Mouse (Mus musculus) heart, embryonic 12.5 days (tissue): ENCODE data around the gene Vmn1r237. TPM values are rescaled to one million over a fixed set of nuclear protein-coding genes. Genes with fewer than 3 reads are reported as not detected.

Experiments
- ATAC-seq: fragments of 200-750 bp; cut with Nextera tagmentation; 2 replicates; pipeline ENCODE4 v1.8.0; 2017; ENCODE audit warnings: moderate TSS enrichment, moderate library complexity; ENCODE audit not compliant: insufficient number of reproducible peaks, low FRiP score
- H3K27ac ChIP-seq: fragments of 300-500 bp; sonication (generic); 2 replicates; pipeline ENCODE4 v1.5.1; 2016; ENCODE audit warnings: mild to moderate bottlenecking, moderate library complexity; ENCODE audit not compliant: poor library complexity, severe bottlenecking
- H3K27me3 ChIP-seq: fragments of 300-500 bp; sonication (generic); replicated peaks from 2 replicates; pipeline ENCODE4 v1.6.1; 2016; ENCODE audit warnings: mild to moderate bottlenecking, moderate library complexity
- H3K36me3 ChIP-seq: fragments of 300-500 bp; sonication (generic); 2 replicates; pipeline ENCODE4 v1.6.1; 2016; ENCODE audit warnings: mild to moderate bottlenecking, moderate library complexity
- H3K4me1 ChIP-seq: fragments of 300-500 bp; sonication (generic); replicated peaks from 2 replicates; pipeline ENCODE4 v1.6.1; 2016; ENCODE audit warnings: mild to moderate bottlenecking
- H3K4me2 ChIP-seq: fragments of 300-500 bp; sonication (generic); 2 replicates; pipeline ENCODE4 v1.6.1; 2016; ENCODE audit warnings: mild to moderate bottlenecking, moderate library complexity
- H3K4me3 ChIP-seq: fragments of 300-500 bp; sonication (generic); 2 replicates; pipeline ENCODE4 v1.5.1; 2016; ENCODE audit warnings: mild to moderate bottlenecking
- H3K9ac ChIP-seq: fragments of 300-500 bp; sonication (generic); 2 replicates; pipeline ENCODE4 v1.6.1; 2016; ENCODE audit warnings: mild to moderate bottlenecking, moderate library complexity
- H3K9me3 ChIP-seq: fragments of 300-500 bp; sonication (generic); replicated peaks from 2 replicates; pipeline ENCODE4 v1.6.1; 2016; ENCODE audit warnings: mild to moderate bottlenecking, moderate library complexity
- WGBS: fragments of 180-500 bp; shearing (Covaris S2); methylation state at CpG from one replicate; pipeline ENCODE4 v1.1.7; 2016; 5-methylcytosine and 5-hydroxymethylcytosine counted together
- microRNA-seq: library from miRNA; unstranded; fragments of <30 nt; microRNA quantifications from one replicate; pipeline ENCODE4, GENCODE M21; 2017
- polyA plus RNA-seq: library from polyadenylated mRNA; unstranded; fragments of >200 nt; fragmentation: Nextera tagmentation; extraction: Ambion mirVana; gene quantifications from 2 replicates; pipeline ENCODE4 v1.2.1, GENCODE M21; 2016

Vmn1r237 gene
- not detected in 2 replicates for polyA plus RNA-seq

DNA sequence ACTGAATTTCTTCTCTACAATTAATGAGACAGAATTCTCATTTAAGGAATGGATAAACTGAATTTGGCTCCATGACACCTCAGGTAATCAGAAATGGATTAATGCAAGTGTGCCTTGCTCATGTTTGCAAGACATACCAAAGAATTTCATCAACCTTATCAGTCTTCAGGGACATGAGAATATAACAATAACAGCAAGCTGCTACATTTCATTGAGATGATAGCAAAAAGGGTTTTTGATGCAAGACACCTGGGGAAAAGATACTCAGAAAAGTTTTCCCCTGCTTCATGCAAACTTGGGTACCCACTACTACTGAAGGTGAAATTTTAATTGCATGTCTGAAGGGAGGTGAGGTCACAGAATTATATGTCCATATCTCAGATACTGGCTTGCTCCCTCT, at the start of gene Vmn1r237:
Vmn1r237 (plus strand) TSS at position 301 of the 400 bp plus-strand sequence.
- ATAC-seq: no peak
- no peaks in the 10 kb centered on the region for H3K36me3 ChIP-seq
- no peak within 1 kb of the TSS for H3K4me3 ChIP-seq

DNA sequence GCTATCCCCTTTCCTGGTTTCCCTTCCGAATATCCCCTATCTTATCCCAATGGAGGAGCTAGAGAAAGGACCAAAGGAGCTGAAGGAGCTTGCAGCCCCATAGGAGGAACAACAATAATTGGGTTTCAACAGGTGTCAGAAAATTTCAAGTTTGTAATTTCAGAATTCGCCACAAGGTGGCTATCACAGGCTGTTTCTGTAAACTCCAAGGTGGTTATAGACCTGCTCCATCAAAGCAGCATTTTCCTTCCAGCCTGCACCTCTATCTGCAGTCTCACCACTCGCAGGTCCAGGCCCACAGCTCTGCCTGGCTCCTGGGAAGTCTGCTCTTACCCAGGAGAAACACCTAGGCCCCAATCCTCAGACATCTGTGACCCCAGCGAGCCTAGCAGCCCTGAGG, 39.6 kb upstream of the Vmn1r237 start:
- H3K4me3 ChIP-seq: no peak overlapping the region
- H3K36me3 ChIP-seq: no peaks in the 10 kb centered on the region
- H3K27me3 ChIP-seq: no peaks in the 10 kb centered on the region
- H3K4me1 ChIP-seq: no peaks in the 10 kb centered on the region
- no peak overlapping the region for H3K27ac ChIP-seq
- H3K9me3 ChIP-seq: no peaks in the 10 kb centered on the region
- ATAC-seq: no peak
- H3K4me2 ChIP-seq: no peak overlapping the region
- WGBS: 7% methylated on average over 4 of the region's 4 CpGs
- no peak overlapping the region for H3K9ac ChIP-seq

More for the DNA sequence above, at the start of gene Vmn1r237:
- Histone ChIP-seq H3K4me2 (no peak within 1 kb of the TSS), H3K27ac (no peak within 1 kb of the TSS), H3K9ac (no peak within 1 kb of the TSS), H3K27me3 (no peaks in the 10 kb centered on the region), H3K4me1 (no peaks in the 10 kb centered on the region), H3K9me3 (no peaks in the 10 kb centered on the region)

DNA sequence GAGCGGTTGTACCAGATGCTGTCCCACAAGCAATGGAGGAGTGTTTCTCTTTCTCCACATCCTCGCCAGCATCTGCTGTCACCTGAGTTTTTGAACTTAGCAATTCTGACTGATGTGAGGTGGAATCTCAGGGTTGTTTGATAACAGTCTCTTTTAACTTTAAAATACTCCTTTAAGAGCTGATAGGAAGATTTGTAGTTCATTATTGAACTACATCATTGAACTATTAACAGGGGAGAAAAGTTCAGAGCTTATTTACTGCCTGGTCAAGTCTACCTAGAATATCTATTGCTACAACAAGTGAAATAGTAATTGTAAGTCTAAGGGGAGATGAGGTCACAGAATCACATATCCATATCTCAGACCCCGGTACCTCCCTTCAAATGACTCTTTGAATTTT, 29.0 kb upstream of the Vmn1r237 start, which contains the start of gene Vmn1r236:
Vmn1r236 (plus strand) TSS at position 301 of the 400 bp plus-strand sequence.
- no peak for ATAC-seq
- Histone ChIP-seq H3K9ac (no peak within 1 kb of the TSS), H3K27me3 (no peaks in the 10 kb centered on the region), H3K4me3 (no peak within 1 kb of the TSS), H3K27ac (no peak within 1 kb of the TSS), H3K4me2 (no peak within 1 kb of the TSS), H3K36me3 (no peaks in the 10 kb centered on the region), H3K4me1 (no peaks in the 10 kb centered on the region), H3K9me3 (no peaks in the 10 kb centered on the region)
- 70% methylated on average over 3 of the region's 3 CpGs for WGBS

DNA sequence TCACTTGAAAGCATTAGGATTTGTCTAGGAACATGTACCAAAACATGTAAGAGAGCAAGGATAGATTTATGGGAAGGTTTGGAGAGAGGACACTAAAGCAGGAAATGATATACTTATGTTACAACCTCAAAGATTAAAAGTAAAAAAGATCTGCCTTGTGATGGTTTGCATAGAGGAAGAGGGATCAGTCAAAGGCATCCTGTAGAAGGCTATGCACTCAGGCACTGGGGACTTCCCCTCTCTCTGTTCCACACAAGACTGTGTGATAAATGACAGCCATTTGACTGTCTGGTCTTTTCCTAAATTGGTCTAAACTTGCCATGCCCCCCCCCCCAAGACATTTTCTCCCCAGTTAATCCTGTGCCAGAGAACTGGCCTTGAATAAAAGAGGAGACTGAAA, 27.3 kb upstream of the Vmn1r237 start:
- no peak overlapping the region for H3K4me2 ChIP-seq
- no peaks in the 10 kb centered on the region for H3K4me1 ChIP-seq
- no peak overlapping the region for H3K9ac ChIP-seq
- H3K9me3 ChIP-seq: no peaks in the 10 kb centered on the region
- ATAC-seq: no peak
- no peaks in the 10 kb centered on the region for H3K27me3 ChIP-seq
- no peak overlapping the region for H3K4me3 ChIP-seq
- H3K36me3 ChIP-seq: no peaks in the 10 kb centered on the region
- H3K27ac ChIP-seq: no peak overlapping the region

DNA sequence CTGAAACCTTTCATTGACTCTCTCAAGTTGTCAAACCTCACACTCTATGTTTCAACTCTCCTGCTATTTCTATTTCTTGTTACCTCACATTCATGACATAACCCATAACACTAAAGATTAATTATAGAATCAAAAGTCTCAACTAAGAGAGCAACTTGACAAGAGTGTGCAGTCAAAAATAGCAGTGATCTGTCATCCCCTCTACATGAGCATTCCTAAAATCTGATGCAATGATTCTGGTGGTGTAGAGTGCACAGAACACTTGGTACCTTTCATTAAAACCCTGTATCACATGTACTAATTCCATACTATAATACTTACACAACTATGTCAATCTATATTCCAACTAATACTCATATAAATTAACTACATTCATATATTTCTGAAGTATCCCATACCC, 22.0 kb upstream of the Vmn1r237 start:
- Histone ChIP-seq H3K9ac (no peak overlapping the region), H3K4me1 (no peaks in the 10 kb centered on the region), H3K27me3 (no peaks in the 10 kb centered on the region), H3K4me3 (no peak overlapping the region), H3K27ac (no peak overlapping the region), H3K9me3 (no peaks in the 10 kb centered on the region), H3K36me3 (no peaks in the 10 kb centered on the region), H3K4me2 (no peak overlapping the region)
- no peak for ATAC-seq

Small RNAs within 50 kb of the gene (microRNA-seq; reads per million reads assigned to microRNA genes)
- not detected for gene Gm26384

Other genes starting within 250 kb of the Vmn1r237 start
- gene Vmn1r234, start 85.8 kb upstream of the Vmn1r237 start, polyA plus RNA-seq: not detected in 2 replicates
- gene Vmn1r235, start 55.5 kb upstream of the Vmn1r237 start, polyA plus RNA-seq: not detected in 2 replicates
- gene Vmn1r236, start 28.9 kb upstream of the Vmn1r237 start, polyA plus RNA-seq: not detected in 2 replicates
- 1.6 and 2.5 TPM in 2 replicates for gene Zfp677, start 71.9 kb downstream of the Vmn1r237 start, polyA plus RNA-seq
- gene Zfp54, start 111.4 kb downstream of the Vmn1r237 start, polyA plus RNA-seq: 3.3 and 3.4 TPM in 2 replicates
- 9.7 and 10.1 TPM in 2 replicates for gene Zfp51, start 138.5 kb downstream of the Vmn1r237 start, polyA plus RNA-seq
- 5.6 and 5.9 TPM in 2 replicates for gene Zfp53, start 177.1 kb downstream of the Vmn1r237 start, polyA plus RNA-seq
- 2.6 and 2.9 TPM in 2 replicates for gene Zfp52, start 223.7 kb downstream of the Vmn1r237 start, polyA plus RNA-seq